Mouse (Mus musculus): ENCODE data around the gene Foxn3.

The Foxn3 gene

GRCm38 (mm10) chr12:99284419-99285069 lies 278.8 kb downstream of the Foxn3 start:
- DNase-seq: no peak

- no peak for DNase-seq
Measured at GRCm38 (mm10) chr12:99280826-99281225, 282.6 kb downstream of the Foxn3 start.

- DNase-seq: no peak
Measured at GRCm38 (mm10) chr12:99280291-99280690, 283.1 kb downstream of the Foxn3 start.

GRCm38 (mm10) chr12:99279426-99279825 lies 284.0 kb downstream of the Foxn3 start:
- DNase-seq: no peak

GRCm38 (mm10) chr12:99274589-99274988 lies 288.8 kb downstream of the Foxn3 start:
- no peak for DNase-seq

- DNase-seq: no peak
Measured at GRCm38 (mm10) chr12:99269396-99269795, 294.0 kb downstream of the Foxn3 start.

GRCm38 (mm10) chr12:99268954-99269353 lies 294.4 kb downstream of the Foxn3 start:
- DNase-seq: no peak

- DNase-seq: no peak
Measured at GRCm38 (mm10) chr12:99267732-99268131, 295.6 kb downstream of the Foxn3 start.

- peak; percentile 55 for DNase-seq
Measured at GRCm38 (mm10) chr12:99266434-99266833, 296.9 kb downstream of the Foxn3 start.

GRCm38 (mm10) chr12:99265777-99266176 lies 297.6 kb downstream of the Foxn3 start:
- no peak for DNase-seq

GRCm38 (mm10) chr12:99264386-99264785 lies 299.0 kb downstream of the Foxn3 start:
- no peak for DNase-seq

- no peak for DNase-seq
Measured at GRCm38 (mm10) chr12:99263592-99264335, 299.6 kb downstream of the Foxn3 start.

GRCm38 (mm10) chr12:99262840-99263239 lies 300.5 kb downstream of the Foxn3 start:
- DNase-seq: no peak

GRCm38 (mm10) chr12:99262066-99262599 lies 301.2 kb downstream of the Foxn3 start:
- DNase-seq: no peak

- no peak for DNase-seq
Measured at GRCm38 (mm10) chr12:99260171-99260570, 303.2 kb downstream of the Foxn3 start.

GRCm38 (mm10) chr12:99257570-99257969 lies 305.8 kb downstream of the Foxn3 start:
- DNase-seq: no peak

- no peak for DNase-seq
Measured at GRCm38 (mm10) chr12:99256997-99257396, 306.4 kb downstream of the Foxn3 start.

- no peak for DNase-seq
Measured at GRCm38 (mm10) chr12:99256463-99256862, 306.9 kb downstream of the Foxn3 start.

GRCm38 (mm10) chr12:99254436-99254835 lies 308.9 kb downstream of the Foxn3 start:
- DNase-seq: no peak

- no peak for DNase-seq
Measured at GRCm38 (mm10) chr12:99253562-99253961, 309.8 kb downstream of the Foxn3 start.

- no peak for DNase-seq
Measured at GRCm38 (mm10) chr12:99248606-99249005, 314.8 kb downstream of the Foxn3 start.

- no peak for DNase-seq
Measured at GRCm38 (mm10) chr12:99247939-99248338, 315.4 kb downstream of the Foxn3 start.

GRCm38 (mm10) chr12:99246984-99247746 lies 316.2 kb downstream of the Foxn3 start:
- peak; percentile 65 for DNase-seq

All from cerebellum, adult 9-11 months (tissue).